Mouse (Mus musculus): ENCODE measurements around the gene Unc45b. TPM values are rescaled to one million over a fixed set of nuclear protein-coding genes. Genes with fewer than 3 reads are reported as not detected.

Unc45b gene
- total and polyA plus RNA-seq, 3 experiments = 0.08 to 0.26 TPM; not detected in 1

DNA sequence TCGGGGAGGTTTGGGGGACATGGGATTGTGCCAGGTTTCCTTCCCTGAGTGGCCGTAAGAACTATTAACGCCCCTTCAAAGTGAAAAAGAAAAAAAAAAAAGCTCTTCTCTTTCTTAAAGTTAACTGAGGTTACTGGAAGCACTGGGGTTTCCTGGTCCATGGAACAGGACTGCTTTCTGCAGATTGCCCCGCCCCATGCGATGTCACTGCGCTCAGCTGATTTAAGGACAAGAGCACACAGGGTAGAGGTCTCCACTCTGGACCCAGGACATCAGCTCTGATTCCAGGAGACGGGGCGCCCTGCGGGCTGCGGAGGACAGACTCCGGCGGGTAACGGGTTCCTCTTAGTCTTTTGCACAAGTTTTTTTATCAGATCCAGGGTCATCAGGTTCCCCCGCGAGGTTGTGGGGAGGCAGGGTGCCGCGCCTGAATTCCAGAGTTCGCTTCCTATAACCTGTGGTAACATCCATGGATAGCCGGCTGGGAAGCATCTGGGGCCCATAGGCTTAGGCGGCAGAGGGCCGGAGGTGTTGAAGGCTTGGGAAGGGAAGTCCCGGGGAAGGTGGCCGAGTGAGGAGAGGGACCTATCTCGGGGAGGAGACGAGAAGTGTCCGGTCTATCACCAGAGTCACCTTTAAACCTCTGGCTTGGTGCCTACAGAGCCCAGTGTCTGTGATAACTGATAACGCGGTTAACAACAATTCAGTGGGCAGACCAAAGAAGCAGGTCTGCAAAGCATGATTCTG, 41.7 kb downstream of the Unc45b start:
- Histone ChIP-seq H3K9me3 (replicated peaks; ENCODE audit: low read length) (no peaks in the 10 kb centered on the region), H3K79me2 (replicated peaks; ENCODE audit: control insufficient read depth, extremely low read depth, insufficient read depth, poor library complexity, severe bottlenecking) (no peaks in the 10 kb centered on the region), H3K4me3 (replicated peaks in 1 of 3; ENCODE audit: low read depth in 2 of 3, low read length in 2 of 3, poor library complexity in 1 of 3) (no peak overlapping the region), H3K36me3 (replicated peaks in 1 of 2; ENCODE audit: control insufficient read depth in 1 of 2, insufficient read depth in 1 of 2, low read length in 1 of 2) (no peaks in the 10 kb centered on the region), H3K9ac (ENCODE audit: insufficient read depth, low read depth) (no peak overlapping the region), H3K4me2 (ENCODE audit: insufficient read depth, low read depth, poor library complexity, severe bottlenecking) (no peak overlapping the region), H3K4me1 (ENCODE audit: control insufficient read depth in 1 of 2, insufficient read depth in 2 of 2) (peaks cover 6 to 26% of the 10 kb centered on the region in 2 experiments), H3K27ac (ENCODE audit: insufficient read depth, low read depth) (no peak overlapping the region), H3K27me3 (replicated peaks) (no peaks in the 10 kb centered on the region)
- dilution Hi-C loops (cut with MboI; ENCODE audit: extremely low pct_ligation_motif_present, extremely low pct_unique_long_range_greater_than_20kb, low sequenced_read_pairs) = no loop called here
- no peak for TF ChIP-seq USF1 (IDR thresholded peaks at IDR 0.05; ENCODE audit: low read depth, low read length)
- TF ChIP-seq ZKSCAN1 (IDR thresholded peaks at IDR 0.05; ENCODE audit: borderline replicate concordance, low read depth, low read length) = no peak
- TF ChIP-seq TCF12 (IDR thresholded peaks at IDR 0.05; ENCODE audit: low read depth, low read length) = no peak
- TF ChIP-seq ETS1 (conservative IDR thresholded peaks at IDR 0.05; ENCODE audit: low read depth, low read length) = no peak
- TF ChIP-seq POLR2A (IDR thresholded peaks at IDR 0.05; ENCODE audit: low read depth, low read length) = no peak
- TF ChIP-seq NRF1 (IDR thresholded peaks at IDR 0.05; ENCODE audit: low read depth, low read length) = no peak
- TF ChIP-seq POLR2AphosphoS2 (IDR thresholded peaks at IDR 0.05; ENCODE audit: low read depth, low read length) = no peak
- TF ChIP-seq ZC3H11A (IDR thresholded peaks at IDR 0.05; ENCODE audit: low read depth, low read length) = no peak
- TF ChIP-seq CTCF (conservative IDR thresholded peaks at IDR 0.05 in 1 of 2, IDR thresholded peaks at IDR 0.05 in 1 of 2; ENCODE audit: low read depth in 2 of 2, low read length in 2 of 2) = no peak
- no peak for TF ChIP-seq GABPA (IDR thresholded peaks at IDR 0.05; ENCODE audit: insufficient replicate concordance, low read depth, low read length)
- TF ChIP-seq E2F4 (IDR thresholded peaks at IDR 0.05; ENCODE audit: insufficient replicate concordance, low read depth, low read length) = no peak
- TF ChIP-seq USF2 (conservative IDR thresholded peaks at IDR 0.05; ENCODE audit: low read depth, low read length) = no peak
- no peak for TF ChIP-seq UBTF (IDR thresholded peaks at IDR 0.05; ENCODE audit: low read depth, low read length)
- TF ChIP-seq EP300 (IDR thresholded peaks at IDR 0.05; ENCODE audit: low read length) = no peak
- in situ Hi-C loops (cut with MboI; ENCODE audit: low pct_ligation_motif_present, low pct_unique_long_range_greater_than_20kb, low sequenced_read_pairs) = no loop called here
- no peak for DNase-seq (ENCODE audit: extremely low read depth)

GRCm38 (mm10) chr11:82952612-82953542, 42.5 kb downstream of the Unc45b start:
- peak; percentile 59 for DNase-seq (ENCODE audit: extremely low read depth)
- H3K4me3 ChIP-seq (replicated peaks in 1 of 3; ENCODE audit: low read depth in 2 of 3, low read length in 2 of 3, poor library complexity in 1 of 3) = no peak overlapping the region
- no peaks in the 10 kb centered on the region for H3K27me3 ChIP-seq (replicated peaks)
- no peak overlapping the region for H3K9ac ChIP-seq (ENCODE audit: insufficient read depth, low read depth)
- peak overlapping the region; percentile 25 for H3K4me2 ChIP-seq (ENCODE audit: insufficient read depth, low read depth, poor library complexity, severe bottlenecking)
- no peak overlapping the region for H3K27ac ChIP-seq (ENCODE audit: insufficient read depth, low read depth)
- no peaks in the 10 kb centered on the region for H3K36me3 ChIP-seq (replicated peaks in 1 of 2; ENCODE audit: control insufficient read depth in 1 of 2, insufficient read depth in 1 of 2, low read length in 1 of 2)
- peaks cover 6 to 20% of the 10 kb centered on the region in 2 experiments for H3K4me1 ChIP-seq (ENCODE audit: control insufficient read depth in 1 of 2, insufficient read depth in 2 of 2)
- TF ChIP-seq USF1 (IDR thresholded peaks at IDR 0.05; ENCODE audit: low read depth, low read length) (no peak), IRF4 (IDR thresholded peaks at IDR 0.05; ENCODE audit: low read depth, low read length) (peak; percentile 47; the same call in 1 of the 2 replicates), ZKSCAN1 (IDR thresholded peaks at IDR 0.05; ENCODE audit: borderline replicate concordance, low read depth, low read length) (peak; percentile 63), CTCF (conservative IDR thresholded peaks at IDR 0.05 in 1 of 2, IDR thresholded peaks at IDR 0.05 in 1 of 2; ENCODE audit: low read depth in 2 of 2, low read length in 2 of 2) (no peak), JUN (IDR thresholded peaks at IDR 0.05; ENCODE audit: insufficient read depth, low read depth, low read length) (no peak), ZNF384 (IDR thresholded peaks at IDR 0.05; ENCODE audit: low read depth, low read length) (no peak), POLR2A (IDR thresholded peaks at IDR 0.05; ENCODE audit: low read depth, low read length) (no peak), BHLHE40 (IDR thresholded peaks at IDR 0.05; ENCODE audit: low read depth, low read length) (no peak), SIN3A (IDR thresholded peaks at IDR 0.05; ENCODE audit: low read length) (no peak), CHD1 (IDR thresholded peaks at IDR 0.05; ENCODE audit: low read depth, low read length) (no peak), ZMIZ1 (IDR thresholded peaks at IDR 0.05; ENCODE audit: low read depth, low read length) (no peak), ETS1 (conservative IDR thresholded peaks at IDR 0.05; ENCODE audit: low read depth, low read length) (no peak), USF2 (conservative IDR thresholded peaks at IDR 0.05; ENCODE audit: low read depth, low read length) (no peak), JUND (conservative IDR thresholded peaks at IDR 0.05; ENCODE audit: low read depth, low read length) (no peak), TBP (conservative IDR thresholded peaks at IDR 0.05; ENCODE audit: low read depth, low read length) (no peak), RAD21 (IDR thresholded peaks at IDR 0.05; ENCODE audit: low read depth, low read length) (no peak), PAX5 (IDR thresholded peaks at IDR 0.05; ENCODE audit: low read length) (no peak), SMC3 (IDR thresholded peaks at IDR 0.05; ENCODE audit: low read depth, low read length) (no peak), ELF1 (IDR thresholded peaks at IDR 0.05; ENCODE audit: low read depth, low read length) (no peak; the same call in 1 of the 2 replicates), EP300 (IDR thresholded peaks at IDR 0.05; ENCODE audit: low read length) (0 out of 2 replicates have a peak, but pooled peaks have one; percentile 20), E2F4 (IDR thresholded peaks at IDR 0.05; ENCODE audit: insufficient replicate concordance, low read depth, low read length) (no peak), MAZ (IDR thresholded peaks at IDR 0.05; ENCODE audit: low read depth, low read length) (no peak)
- no peaks in the 10 kb centered on the region for H3K9me3 ChIP-seq (replicated peaks; ENCODE audit: low read length)
- in situ Hi-C loops (cut with MboI; ENCODE audit: low pct_ligation_motif_present, low pct_unique_long_range_greater_than_20kb, low sequenced_read_pairs) (no loop called here), dilution Hi-C loops (cut with MboI; ENCODE audit: extremely low pct_ligation_motif_present, extremely low pct_unique_long_range_greater_than_20kb, low sequenced_read_pairs) (no loop called here)
- H3K79me2 ChIP-seq (replicated peaks; ENCODE audit: control insufficient read depth, extremely low read depth, insufficient read depth, poor library complexity, severe bottlenecking) = no peaks in the 10 kb centered on the region
